Mouse (Mus musculus): ENCODE results near the gene Saal1. TPM values are rescaled to one million over a fixed set of nuclear protein-coding genes. Genes with fewer than 3 reads are reported as not detected.
"Not testable (repeated sequence)": the region's sequence is repeated elsewhere in the genome, so short reads cannot be mapped to it uniquely, and the experiment has no call there.

Gene Saal1
- polyA plus RNA-seq, 1 experiment from 2014 or later: 2.0 TPM

- H3K79me2 ChIP-seq (ENCODE audit: inconsistent target): no peaks in the 10 kb centered on the region
- WGBS (ENCODE audit: missing documents): 70% methylated on average over 7 of the region's 7 CpGs
- H3K27ac ChIP-seq: no peak overlapping the region
- H3K4me3 ChIP-seq (ENCODE audit: inconsistent target): no peak overlapping the region
- no peaks in the 10 kb centered on the region for H3K36me3 ChIP-seq (ENCODE audit: inconsistent target)
These were observed 9.0 kb upstream of the Saal1 start for GRCm38 (mm10) chr7:46719526-46719925.

GRCm38 (mm10) chr7:46718591-46719270 is 8.3 kb upstream of the Saal1 start:
- Histone ChIP-seq H3K79me2 (ENCODE audit: inconsistent target) (no peaks in the 10 kb centered on the region), H3K36me3 (ENCODE audit: inconsistent target) (no peaks in the 10 kb centered on the region), H3K4me3 (ENCODE audit: inconsistent target) (no peak overlapping the region), H3K27ac (no peak overlapping the region)
- WGBS (ENCODE audit: missing documents): 75% methylated on average over 7 of the region's 7 CpGs

- Histone ChIP-seq H3K36me3 (ENCODE audit: inconsistent target) (no peaks in the 10 kb centered on the region), H3K4me3 (ENCODE audit: inconsistent target) (no peak overlapping the region), H3K79me2 (ENCODE audit: inconsistent target) (no peaks in the 10 kb centered on the region), H3K27ac (no peak overlapping the region)
- 6% methylated on average over 5 of the region's 5 CpGs for WGBS (ENCODE audit: missing documents)
These were observed 6.4 kb upstream of the Saal1 start for GRCm38 (mm10) chr7:46716897-46717296.

- H3K36me3 ChIP-seq (ENCODE audit: inconsistent target): no peaks in the 10 kb centered on the region
- H3K79me2 ChIP-seq (ENCODE audit: inconsistent target): no peaks in the 10 kb centered on the region
- H3K27ac ChIP-seq: no peak within 1 kb of the TSS
- H3K4me3 ChIP-seq (ENCODE audit: inconsistent target): no peak within 1 kb of the TSS
- 72% methylated on average over 4 of the region's 5 CpGs for WGBS (ENCODE audit: missing documents)
These were observed 5.1 kb upstream of the Saal1 start, which contains the start of gene Saa3 for GRCm38 (mm10) chr7:46715600-46715999. Gene Saa3 (minus strand): TSS chr7:46715700.

GRCm38 (mm10) chr7:46714518-46714917 is 4.0 kb upstream of the Saal1 start:
- Histone ChIP-seq H3K36me3 (ENCODE audit: inconsistent target) (no peaks in the 10 kb centered on the region), H3K27ac (no peak overlapping the region), H3K4me3 (ENCODE audit: inconsistent target) (no peak overlapping the region), H3K79me2 (ENCODE audit: inconsistent target) (no peaks in the 10 kb centered on the region)
- WGBS (ENCODE audit: missing documents): 50% methylated on average over 4 of the region's 6 CpGs

- 0% methylated on average over 6 of the region's 6 CpGs for WGBS (ENCODE audit: missing documents)
- H3K27ac ChIP-seq: no peak overlapping the region
- no peaks in the 10 kb centered on the region for H3K79me2 ChIP-seq (ENCODE audit: inconsistent target)
- no peak overlapping the region for H3K4me3 ChIP-seq (ENCODE audit: inconsistent target)
- H3K36me3 ChIP-seq (ENCODE audit: inconsistent target): no peaks in the 10 kb centered on the region
These were observed 1.8 kb upstream of the Saal1 start for GRCm38 (mm10) chr7:46712250-46712649.

GRCm38 (mm10) chr7:46700521-46701025 is 9.9 kb downstream of the Saal1 start:
- H3K27ac ChIP-seq: no peak overlapping the region
- no peaks in the 10 kb centered on the region for H3K79me2 ChIP-seq (ENCODE audit: inconsistent target)
- H3K36me3 ChIP-seq (ENCODE audit: inconsistent target): peaks cover 71% of the 10 kb centered on the region
- WGBS (ENCODE audit: missing documents): 94% methylated on average over 6 of the region's 6 CpGs
- no peak overlapping the region for H3K4me3 ChIP-seq (ENCODE audit: inconsistent target)

GRCm38 (mm10) chr7:46696754-46697153 is 13.7 kb downstream of the Saal1 start:
- no peak overlapping the region for H3K27ac ChIP-seq
- no peaks in the 10 kb centered on the region for H3K79me2 ChIP-seq (ENCODE audit: inconsistent target)
- H3K36me3 ChIP-seq (ENCODE audit: inconsistent target): peaks cover 65% of the 10 kb centered on the region
- no peak overlapping the region for H3K4me3 ChIP-seq (ENCODE audit: inconsistent target)
- WGBS (ENCODE audit: missing documents): 86% methylated on average over 1 of the region's 1 CpGs

- Histone ChIP-seq H3K4me3 (ENCODE audit: inconsistent target) (no peak overlapping the region), H3K27ac (no peak overlapping the region), H3K36me3 (ENCODE audit: inconsistent target) (peaks cover 13% of the 10 kb centered on the region; the same call in 1 of the 2 replicates), H3K79me2 (ENCODE audit: inconsistent target) (no peaks in the 10 kb centered on the region)
- 55% methylated on average over 5 of the region's 5 CpGs for WGBS (ENCODE audit: missing documents)
These were observed 23.7 kb downstream of the Saal1 start for GRCm38 (mm10) chr7:46686827-46687226.

- no peaks in the 10 kb centered on the region for H3K79me2 ChIP-seq (ENCODE audit: inconsistent target)
- H3K36me3 ChIP-seq (ENCODE audit: inconsistent target): no peaks in the 10 kb centered on the region
- H3K27ac ChIP-seq: no peak overlapping the region
These were observed 29.7 kb downstream of the Saal1 start for GRCm38 (mm10) chr7:46680732-46681131.

GRCm38 (mm10) chr7:46679044-46679443 is 31.4 kb downstream of the Saal1 start:
- not testable (repeated sequence) for H3K4me3 ChIP-seq (ENCODE audit: inconsistent target); H3K27ac ChIP-seq; H3K36me3 ChIP-seq (ENCODE audit: inconsistent target); H3K79me2 ChIP-seq (ENCODE audit: inconsistent target)
- whole genome bisulfite sequencing (ENCODE audit: missing documents): 83% methylated on average over 6 of the region's 7 CpGs

More at GRCm38 (mm10) chr7:46680732-46681131, 29.7 kb downstream of the Saal1 start:
- no peak overlapping the region for H3K4me3 ChIP-seq (ENCODE audit: inconsistent target)

- H3K79me2 ChIP-seq (ENCODE audit: inconsistent target): no peaks in the 10 kb centered on the region
- WGBS (ENCODE audit: missing documents): 38% methylated on average over 3 of the region's 3 CpGs
- no peaks in the 10 kb centered on the region for H3K36me3 ChIP-seq (ENCODE audit: inconsistent target)
- no peak overlapping the region for H3K27ac ChIP-seq
- no peak overlapping the region for H3K4me3 ChIP-seq (ENCODE audit: inconsistent target)
These were observed 32.1 kb downstream of the Saal1 start for GRCm38 (mm10) chr7:46678417-46678816.

- Histone ChIP-seq H3K27ac (no peak overlapping the region), H3K4me3 (ENCODE audit: inconsistent target) (no peak overlapping the region), H3K79me2 (ENCODE audit: inconsistent target) (no peaks in the 10 kb centered on the region), H3K36me3 (ENCODE audit: inconsistent target) (no peaks in the 10 kb centered on the region)
- 91% methylated on average over 5 of the region's 5 CpGs for WGBS (ENCODE audit: missing documents)
These were observed 33.6 kb downstream of the Saal1 start for GRCm38 (mm10) chr7:46676808-46677360.

- Histone ChIP-seq H3K27ac (no peak overlapping the region), H3K4me3 (ENCODE audit: inconsistent target) (no peak overlapping the region), H3K36me3 (ENCODE audit: inconsistent target) (no peaks in the 10 kb centered on the region), H3K79me2 (ENCODE audit: inconsistent target) (no peaks in the 10 kb centered on the region)
- WGBS (ENCODE audit: missing documents): 89% methylated on average over 8 of the region's 8 CpGs
These were observed 34.6 kb downstream of the Saal1 start for GRCm38 (mm10) chr7:46675886-46676285.

GRCm38 (mm10) chr7:46675061-46675460 is 35.4 kb downstream of the Saal1 start:
- Histone ChIP-seq H3K4me3 (ENCODE audit: inconsistent target) (no peak overlapping the region), H3K36me3 (ENCODE audit: inconsistent target) (no peaks in the 10 kb centered on the region), H3K27ac (no peak overlapping the region), H3K79me2 (ENCODE audit: inconsistent target) (no peaks in the 10 kb centered on the region)
- WGBS (ENCODE audit: missing documents): 96% methylated on average over 7 of the region's 7 CpGs

Data from macrophage (primary cell).